Mouse (Mus musculus): ENCODE data around the gene Myo1f. TPM values are rescaled to one million over a fixed set of nuclear protein-coding genes. Genes with fewer than 3 reads are reported as not detected.
"Not testable (repeated sequence)": the region's sequence is repeated elsewhere in the genome, so short reads cannot be mapped to it uniquely, and the experiment has no call there.

Gene Myo1f
- total RNA-seq, 2 experiments from 2014 or later = 1.3 to 2.8 TPM

DNA sequence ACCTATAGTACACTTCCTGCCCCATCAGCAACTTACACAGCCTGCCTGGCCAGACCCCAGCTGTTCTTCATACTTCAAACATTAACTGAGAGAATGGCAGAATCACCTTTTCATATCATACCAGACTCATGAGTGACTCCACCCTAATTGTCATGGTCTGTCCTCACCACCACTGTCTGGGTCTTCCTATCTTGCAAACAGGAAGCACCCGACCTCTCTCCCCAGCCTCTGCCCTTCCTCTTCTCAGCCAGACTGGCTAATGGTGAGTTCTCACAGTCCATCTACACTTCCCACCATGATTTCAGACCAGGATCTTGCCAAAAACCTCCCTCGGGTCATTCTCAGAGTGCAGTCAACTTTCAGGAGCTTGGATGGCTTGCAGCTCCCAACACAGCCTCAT is 10.7 kb downstream of the Myo1f start:
- DNase-seq (ENCODE audit: low spot score in 2 of 2) = no peak

DNA sequence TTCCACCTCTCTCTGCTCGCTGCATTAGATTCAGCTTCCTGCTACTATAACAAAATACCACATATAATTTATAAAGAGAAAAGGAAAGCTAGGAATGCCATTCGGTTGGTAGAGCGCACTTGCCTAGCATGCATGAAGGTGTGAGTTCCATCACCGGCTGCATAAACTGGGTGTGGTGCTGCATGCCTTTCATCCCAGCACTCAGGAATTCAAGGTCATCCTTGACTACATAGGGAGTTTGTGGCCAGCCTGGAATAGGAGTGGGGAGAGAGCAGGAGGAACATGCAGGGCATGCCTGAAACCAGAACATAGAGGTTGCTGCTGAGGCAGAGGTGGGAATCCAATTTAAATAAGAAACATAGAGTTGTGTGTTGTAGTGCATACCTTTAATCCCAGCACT is 28.6 kb downstream of the Myo1f start:
- DNase-seq (ENCODE audit: low spot score in 2 of 2) = no peak

DNA sequence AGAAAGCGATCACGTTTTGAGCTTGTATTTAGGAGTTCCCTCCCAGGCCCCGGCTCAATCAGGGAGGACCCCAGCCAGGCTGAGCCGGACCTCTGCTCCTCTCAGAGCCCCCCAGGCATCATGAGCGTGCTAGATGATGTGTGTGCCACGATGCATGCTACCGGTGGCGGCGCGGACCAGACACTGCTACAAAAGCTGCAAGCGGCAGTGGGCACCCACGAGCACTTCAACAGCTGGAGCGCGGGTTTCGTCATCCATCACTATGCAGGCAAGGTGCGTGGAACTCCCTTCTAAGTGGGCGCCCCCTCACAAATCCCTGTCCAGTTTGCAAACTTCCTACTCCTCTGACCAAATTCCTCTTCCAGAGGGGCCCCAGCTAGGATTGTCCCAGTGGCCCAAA is 30.5 kb downstream of the Myo1f start:
- no peak for DNase-seq (ENCODE audit: low spot score in 2 of 2)

DNA sequence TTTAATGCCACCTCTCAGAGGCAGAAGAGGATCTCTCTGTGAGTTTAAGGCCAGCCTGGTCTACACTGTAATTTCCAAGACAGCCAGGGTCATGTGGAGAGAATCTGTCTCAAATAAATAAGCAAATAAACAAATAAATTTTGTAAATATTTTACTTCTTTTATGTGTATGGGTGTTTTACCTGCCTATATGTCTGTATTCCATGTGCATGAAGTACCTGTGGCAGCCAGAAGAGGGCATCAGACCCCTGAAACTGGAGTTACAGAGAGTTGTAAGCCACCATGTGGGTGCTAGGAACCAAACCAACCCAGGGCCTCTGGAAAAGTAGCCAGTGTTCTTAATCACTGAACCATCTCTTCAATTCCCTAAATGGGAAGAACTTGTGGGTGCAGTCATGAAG is 41.8 kb downstream of the Myo1f start:
- no peak for DNase-seq (ENCODE audit: low spot score in 2 of 2)

DNA sequence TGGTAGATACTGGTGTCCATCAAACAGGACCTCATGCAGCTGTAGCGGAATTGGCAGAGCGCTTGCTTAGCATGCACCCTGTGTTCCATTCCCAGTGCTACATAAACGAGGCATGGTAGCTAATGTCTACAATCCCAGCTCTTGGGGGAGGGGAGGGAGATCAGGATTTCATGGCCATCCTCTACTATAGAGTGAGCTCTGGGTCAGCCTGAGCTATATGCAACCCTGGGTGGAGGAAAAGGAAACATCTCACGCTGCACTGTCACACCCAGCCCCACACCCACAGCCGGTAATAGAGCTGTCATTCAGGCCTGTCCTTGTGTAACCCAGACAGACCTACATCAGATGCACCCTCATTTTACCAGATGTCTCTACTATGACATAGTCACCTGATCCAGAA is 43.0 kb downstream of the Myo1f start:
- no peak for DNase-seq (ENCODE audit: low spot score in 2 of 2)

DNA sequence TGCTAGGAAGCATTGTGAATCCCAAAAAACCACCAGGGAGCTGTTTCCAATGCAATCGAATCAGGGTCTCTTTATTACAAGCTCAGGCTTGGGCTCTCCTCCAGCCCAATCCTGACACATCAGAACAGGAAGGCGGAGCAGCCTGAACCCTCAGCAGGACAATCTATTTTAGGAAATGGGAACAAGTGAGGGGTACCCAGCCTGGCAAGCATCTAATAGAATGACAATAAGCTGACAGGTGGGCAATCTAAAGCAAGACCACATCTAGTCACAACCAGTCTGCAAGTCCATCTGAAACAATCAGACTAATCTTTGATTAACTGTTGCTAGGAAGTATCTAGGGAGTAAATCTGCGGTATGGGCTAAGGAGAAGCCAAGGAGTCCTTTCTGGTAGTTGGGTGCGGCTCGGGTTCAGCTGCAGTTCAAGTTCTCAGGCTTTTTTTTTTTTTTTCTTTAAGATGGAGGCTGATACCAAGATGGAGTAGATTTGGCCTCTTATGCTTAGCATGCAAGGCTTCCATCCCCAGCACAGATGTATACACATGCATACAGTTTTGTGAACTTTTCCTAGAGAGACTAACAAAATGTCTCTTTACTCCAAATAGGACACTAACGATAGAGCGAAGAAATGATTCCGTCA is 44.4 kb downstream of the Myo1f start:
- DNase-seq (ENCODE audit: low spot score in 2 of 2) = no peak

DNA sequence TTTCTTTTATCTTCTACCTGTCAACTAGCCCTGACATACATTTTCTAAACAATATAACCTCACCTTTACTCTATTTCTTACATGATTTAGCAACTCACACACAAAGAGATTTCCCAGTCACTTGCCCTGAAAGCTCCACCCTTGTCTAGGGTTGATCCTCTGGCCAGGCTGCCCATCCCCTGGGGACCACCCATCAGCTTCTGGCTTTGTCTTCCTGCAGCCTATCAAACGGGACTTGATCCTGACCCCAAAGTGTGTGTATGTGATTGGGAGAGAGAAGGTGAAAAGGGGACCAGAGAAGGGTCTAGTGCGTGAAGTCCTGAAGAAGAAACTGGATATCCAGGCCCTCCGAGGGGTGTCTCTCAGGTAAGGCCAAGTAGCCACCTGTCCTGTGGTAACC is 45.3 kb downstream of the Myo1f start:
- no peak for DNase-seq (ENCODE audit: low spot score in 2 of 2)

DNA sequence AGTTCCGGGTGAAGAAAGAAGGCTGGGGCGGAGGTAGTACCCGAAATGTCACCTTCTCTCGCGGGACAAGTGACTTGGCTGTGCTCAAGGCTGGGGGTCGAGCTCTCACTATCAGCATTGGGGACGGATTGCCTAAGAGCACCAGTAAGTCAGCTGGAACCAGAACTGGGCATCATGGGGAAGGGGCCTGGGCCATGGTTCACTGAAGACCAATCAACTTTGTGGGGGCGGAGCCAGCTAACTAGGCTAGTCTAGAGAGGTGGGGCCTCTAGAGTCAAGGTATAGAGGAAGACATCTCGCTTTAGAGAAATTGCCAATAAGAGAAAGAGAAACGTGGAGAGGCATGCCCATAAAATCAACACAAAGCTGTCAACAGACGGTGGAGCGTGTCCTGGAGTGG is 46.4 kb downstream of the Myo1f start:
- no peak for DNase-seq (ENCODE audit: low spot score in 2 of 2)

DNA sequence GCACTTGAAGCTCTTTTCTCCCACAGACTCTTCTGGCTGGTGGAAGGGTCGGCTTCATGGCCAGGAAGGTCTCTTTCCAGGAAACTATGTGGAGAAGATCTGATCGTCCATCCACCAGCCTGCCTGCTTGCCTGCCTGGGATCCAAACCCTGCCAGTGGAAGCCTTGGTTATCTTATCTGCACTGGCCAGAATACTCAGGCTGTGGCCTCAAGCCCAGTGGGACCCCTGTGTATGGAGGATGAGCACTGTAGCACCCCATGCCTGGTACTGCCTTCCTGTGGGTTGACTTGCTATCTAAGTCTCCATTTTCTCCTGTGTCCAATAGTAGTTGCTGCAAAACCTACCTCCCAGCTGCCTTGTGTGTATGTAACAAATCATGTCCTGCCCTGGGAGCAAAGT is 51.8 kb downstream of the Myo1f start:
- no peak for DNase-seq (ENCODE audit: low spot score in 2 of 2)

DNA sequence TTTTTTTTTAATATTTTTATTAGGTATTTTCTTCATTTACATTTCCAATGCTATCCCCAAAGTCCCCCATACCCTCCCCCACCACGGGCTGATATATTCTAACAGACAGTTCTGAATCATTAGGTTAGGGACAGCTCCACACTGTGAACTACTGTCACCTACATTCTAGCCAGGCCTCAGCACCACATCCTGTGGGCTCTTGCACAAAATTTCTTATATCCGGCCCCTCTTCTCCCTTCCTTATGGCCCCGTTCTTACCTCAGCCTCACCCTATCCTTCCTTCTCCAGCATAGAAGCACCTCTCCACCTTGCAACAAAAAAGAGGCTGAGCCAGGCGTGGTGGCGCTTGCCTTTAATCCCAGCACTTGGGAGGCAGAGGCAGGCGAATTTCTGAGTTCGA is 55.0 kb downstream of the Myo1f start:
- no peak for DNase-seq (ENCODE audit: low spot score in 2 of 2)

DNA sequence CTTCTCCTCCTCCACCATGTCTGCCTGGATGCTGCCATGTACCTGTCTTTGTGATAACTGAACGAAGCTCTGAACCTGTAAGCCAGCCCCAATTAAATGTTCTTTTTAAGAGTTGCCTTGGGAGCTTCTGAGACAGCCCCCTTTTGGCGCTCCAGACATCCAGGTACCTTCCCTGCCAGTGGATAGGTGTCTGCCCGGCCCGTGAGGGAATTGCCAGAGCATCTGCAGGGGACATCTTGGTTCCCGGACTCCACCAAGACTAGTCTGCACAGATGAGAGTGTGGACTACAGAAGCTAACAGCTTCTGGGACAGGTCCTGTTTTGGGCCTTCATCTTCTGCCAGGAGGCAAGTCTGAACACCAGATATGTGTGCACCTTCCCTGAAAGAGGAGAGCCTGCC is 58.2 kb downstream of the Myo1f start:
- not testable (repeated sequence) for DNase-seq (ENCODE audit: low spot score in 2 of 2)

DNA sequence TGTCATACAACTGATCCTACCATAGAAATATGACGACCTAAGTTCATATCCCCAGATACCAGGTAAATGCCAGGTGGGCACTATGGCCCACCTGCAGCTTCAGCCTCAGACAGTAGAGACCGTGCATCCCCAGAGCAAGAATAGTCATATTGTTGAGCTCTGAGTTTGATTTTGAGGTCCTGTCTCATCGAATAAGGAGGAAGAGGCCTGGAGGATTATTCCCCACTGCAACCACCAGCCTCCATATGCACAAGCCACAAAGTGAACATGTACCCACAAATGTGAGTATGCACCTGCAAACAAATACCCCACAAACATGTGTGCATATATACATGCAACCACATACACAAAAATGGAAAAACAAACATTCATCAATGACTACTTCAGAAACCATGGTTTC is 71.8 kb downstream of the Myo1f start:
- DNase-seq (ENCODE audit: low spot score in 2 of 2) = no peak

DNA sequence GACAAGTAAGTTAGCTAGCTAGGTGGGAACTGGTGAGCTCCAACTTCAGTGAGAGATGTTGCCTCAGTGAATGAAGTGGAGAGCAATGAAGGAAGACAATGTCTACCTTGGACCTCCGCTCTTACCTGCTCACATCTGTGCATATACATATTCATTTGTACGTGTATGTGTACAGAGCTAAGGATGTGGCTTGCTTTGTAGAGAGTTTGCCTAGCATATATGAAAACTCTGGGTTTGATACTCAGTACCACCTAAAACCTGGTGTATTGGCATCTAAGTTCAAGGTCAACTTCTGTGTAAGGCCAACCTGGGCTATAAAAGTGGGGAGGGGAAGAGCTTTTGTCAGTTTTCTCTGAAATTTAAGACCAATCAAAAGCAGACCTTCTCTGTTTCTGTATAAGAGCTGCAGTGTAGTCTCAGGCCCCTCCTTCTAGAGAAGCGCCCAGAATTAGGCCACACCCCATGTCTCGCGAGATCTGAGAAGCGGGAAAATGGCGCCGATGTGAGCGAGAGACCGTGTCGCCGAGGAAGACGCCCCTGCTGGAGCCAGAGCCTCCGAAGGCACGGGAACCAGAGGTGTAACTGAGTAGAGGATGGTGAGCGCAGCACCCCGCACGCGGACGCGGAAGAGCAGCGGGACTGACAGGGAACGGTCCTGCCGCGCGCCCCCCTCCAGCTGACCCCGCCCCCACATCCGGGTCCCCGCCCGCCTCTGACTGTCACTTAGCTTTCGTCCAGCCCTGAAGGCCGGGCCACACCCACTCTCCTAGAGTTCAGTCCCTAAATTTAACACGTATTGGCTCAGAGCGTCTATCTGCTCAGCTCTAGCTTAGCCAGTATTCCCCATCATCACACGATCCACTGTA is 73.3 kb downstream of the Myo1f start, which contains the start of gene Zfp414:
Gene Zfp414 (plus strand): TSS at position 470 of the 866 bp plus-strand sequence.
- DNase-seq (ENCODE audit: low spot score in 2 of 2) = peak; percentile 86 to 94

DNA sequence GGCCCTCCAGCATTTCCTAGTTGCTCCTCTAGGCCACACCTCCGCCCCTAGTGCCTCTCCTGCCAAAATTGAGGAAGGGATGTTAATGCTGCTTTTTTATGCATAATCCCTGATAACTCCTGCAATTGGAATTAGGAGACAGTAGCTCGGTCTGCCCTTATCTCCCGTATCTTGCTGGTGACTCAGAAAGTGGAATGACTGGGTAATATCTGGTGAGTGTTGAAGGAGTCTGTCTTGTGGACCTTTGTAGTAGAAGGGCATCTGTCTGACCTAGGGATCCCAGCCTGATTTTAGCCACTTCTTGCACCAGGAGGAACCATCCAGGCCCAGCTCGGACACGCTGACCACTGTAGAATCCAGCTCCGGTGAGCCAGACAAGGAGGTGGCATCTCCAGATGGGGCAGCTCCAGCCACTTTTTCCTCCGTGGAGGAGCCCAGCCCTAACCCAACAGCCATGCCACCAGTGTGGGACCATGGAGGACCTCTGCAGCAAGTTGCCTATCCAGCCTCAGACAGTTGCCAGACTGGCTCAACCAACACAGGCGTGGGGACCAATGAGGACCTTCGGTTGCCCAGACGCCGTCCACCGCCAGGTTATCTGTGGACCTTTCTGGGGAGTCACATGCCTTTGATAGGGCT is 74.1 kb downstream of the Myo1f start:
- DNase-seq (ENCODE audit: low spot score in 2 of 2) = no peak

DNA sequence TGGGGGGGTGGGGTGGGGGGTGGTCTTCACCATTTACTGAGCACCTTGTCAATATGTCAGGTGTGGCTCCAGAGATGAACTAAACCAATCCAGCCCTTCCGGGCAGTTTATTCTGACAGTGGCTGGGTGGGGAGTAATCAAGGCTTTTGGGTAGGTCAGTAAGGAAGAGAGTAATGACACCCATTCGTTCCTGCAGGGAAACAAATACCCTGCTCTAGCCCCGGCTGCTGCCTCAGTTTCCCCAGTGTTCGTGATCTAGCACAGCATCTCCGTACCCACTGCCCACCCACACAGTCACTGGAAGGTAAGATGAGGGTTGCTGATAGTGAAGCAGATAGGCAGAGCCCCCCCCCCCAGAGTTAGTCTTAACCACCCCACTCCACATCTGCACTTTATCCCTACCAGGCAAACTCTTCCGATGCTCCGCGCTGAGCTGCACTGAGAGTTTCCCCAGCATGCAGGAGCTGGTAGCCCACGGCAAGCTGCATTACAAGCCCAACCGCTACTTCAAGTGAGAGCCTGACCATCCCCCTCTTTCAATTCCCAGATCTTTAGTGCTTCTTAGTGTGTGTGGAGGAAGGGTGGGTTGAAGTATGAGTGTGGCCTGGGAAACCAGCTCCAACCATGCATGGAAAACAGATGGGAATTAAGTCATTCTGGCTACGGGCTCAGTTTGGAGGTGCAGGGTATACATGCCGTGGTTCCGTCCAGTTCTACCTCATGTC is 74.8 kb downstream of the Myo1f start:
- no peak for DNase-seq (ENCODE audit: low spot score in 2 of 2)

DNA sequence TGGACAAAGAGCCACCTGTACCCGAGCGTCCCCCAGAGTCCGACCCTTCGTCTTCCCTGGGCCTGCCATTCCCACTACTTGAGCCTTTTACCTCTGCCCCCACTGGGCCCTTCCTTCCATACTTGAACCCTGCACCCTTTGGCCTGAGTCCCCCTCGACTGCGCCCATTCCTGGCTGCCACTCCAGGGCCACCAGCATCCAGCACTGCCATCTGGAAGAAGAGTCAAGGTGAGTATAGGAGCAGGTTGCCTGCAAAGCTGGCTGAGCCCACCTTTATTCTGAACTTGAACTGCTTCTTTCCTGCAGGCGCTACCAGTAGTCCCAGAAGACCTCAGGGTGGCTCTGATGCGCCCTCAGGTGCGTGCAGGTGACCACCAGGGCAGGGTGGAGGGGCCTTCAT is 75.7 kb downstream of the Myo1f start:
- DNase-seq (ENCODE audit: low spot score in 2 of 2) = no peak

DNA sequence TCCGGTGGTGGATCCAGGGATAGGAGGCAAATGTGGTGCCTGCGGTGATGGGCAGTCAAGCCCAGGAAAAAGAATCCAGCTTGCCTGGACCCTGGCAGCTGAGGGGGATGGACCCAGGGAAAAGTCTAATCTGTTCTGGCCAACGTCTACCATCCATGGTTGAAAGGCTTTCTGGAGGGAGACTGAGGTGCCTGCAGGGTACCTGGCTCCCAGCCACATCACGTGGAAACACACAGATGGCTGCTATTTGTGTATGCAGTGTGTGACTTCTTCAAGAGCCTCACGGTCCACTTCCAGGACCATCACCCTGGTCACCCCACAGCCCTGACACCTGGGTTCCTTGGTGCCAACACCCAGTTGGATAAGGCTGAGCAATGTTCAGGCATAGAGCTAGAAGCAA is 76.3 kb downstream of the Myo1f start:
- DNase-seq (ENCODE audit: low spot score in 2 of 2) = no peak

DNA sequence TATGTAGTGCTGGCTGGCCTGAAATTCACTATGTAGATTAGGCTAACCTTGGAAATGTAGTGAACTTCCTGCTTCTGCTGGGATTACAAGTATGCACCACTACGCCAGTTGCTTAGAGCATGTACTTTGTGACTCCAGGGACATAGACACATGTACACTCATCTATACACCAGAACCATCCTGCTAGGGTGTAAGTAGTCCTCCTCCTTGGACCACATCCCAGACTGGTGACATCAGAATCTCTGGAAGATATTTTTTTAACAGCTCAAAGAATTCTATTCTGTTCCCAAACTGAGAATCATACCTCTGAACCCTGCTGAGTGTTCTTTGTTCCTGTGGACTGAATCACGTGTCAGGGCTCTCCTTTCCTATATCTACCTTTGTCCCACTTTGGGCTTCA is 81.5 kb downstream of the Myo1f start:
- peak; percentile 42 to 56 for DNase-seq (ENCODE audit: low spot score in 2 of 2)

DNA sequence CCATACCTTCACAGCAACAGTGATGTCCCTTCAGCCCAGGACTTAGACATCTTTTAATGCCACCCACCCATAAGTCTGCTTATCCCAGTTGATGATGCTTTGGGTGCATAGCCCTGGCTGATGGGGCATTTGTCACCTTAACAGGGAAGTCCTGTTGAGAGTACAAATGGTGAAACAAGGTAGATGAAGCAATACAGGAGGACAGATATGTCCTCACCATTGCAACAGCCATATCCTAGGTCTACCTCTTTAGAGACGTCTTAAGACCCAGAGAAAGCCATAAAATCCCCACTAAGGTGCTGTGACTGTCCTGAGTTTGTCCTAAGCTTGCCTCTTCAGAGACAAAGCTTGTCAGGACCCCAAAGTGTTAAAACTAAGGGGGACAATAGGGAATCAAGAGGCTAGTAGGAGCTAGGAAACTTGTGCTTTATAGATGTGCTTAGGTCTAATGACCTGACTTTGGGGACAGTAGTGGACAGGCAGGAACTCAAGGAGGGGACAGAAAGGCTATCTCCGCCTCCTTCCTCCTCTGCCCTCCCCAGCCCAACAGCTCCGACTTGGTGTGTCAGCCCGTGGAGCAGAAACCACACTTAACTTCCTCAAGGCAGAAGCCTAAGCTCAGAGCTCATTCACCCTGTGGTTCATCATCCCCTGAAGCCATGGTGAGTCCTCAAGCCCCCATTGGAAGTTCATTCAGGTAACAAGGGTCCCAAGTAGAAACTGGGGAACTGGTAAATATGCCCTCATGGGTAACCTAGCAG is 82.2 kb downstream of the Myo1f start, which contains the start of gene Pram1:
Gene Pram1 (plus strand): TSS at position 541 of the 761 bp plus-strand sequence.
- DNase-seq (ENCODE audit: low spot score in 2 of 2) = no peak

DNA sequence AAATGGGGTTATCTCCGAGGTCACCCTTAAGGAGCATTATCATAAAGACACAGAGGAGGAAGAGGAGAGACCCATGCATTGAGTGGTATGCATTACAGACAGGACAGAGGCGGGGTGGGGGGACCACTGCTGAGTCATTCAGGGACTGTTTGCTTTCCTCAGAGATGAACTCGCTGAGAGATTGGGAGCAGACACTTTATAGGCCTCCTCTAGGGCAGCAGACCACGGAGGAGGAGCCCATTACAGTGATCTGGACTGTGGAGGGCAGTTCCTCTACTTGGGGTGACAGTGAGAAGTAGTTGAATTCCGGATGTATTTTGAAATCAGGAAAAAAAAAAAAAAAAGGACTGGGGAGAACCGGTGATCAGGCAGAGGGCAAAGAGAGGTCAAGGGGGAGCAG is 84.2 kb downstream of the Myo1f start:
- no peak for DNase-seq (ENCODE audit: low spot score in 2 of 2)

DNA sequence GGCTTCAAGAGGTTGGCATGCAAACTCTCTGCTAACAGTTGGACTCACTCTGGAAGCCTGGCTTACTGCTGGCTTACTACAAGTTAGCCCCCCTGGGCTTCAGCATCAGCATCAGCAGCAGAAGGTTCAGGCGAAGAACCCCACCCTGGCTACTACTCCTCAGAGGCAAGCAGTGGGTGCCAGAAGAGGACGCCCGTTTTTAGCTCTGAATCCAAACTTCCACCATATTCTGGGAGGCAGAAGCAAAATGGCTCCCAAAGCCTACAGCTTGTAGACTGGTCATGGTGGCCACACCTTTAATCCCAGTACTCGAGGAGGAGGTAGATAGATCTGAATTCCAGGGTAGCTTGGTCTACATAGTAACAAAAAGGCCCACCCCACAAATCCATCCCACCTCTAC is 88.6 kb downstream of the Myo1f start:
- DNase-seq (ENCODE audit: low spot score in 2 of 2) = no peak

Measured in layer of hippocampus, adult 18-20 months (tissue).